In genomic region chr12:111275150-111275841, GRCm38 (mm10) we compare ENCODE assay signal across 8 mouse cellular contexts. TPM values are rescaled to one million over a fixed set of nuclear protein-coding genes. Genes with fewer than 3 reads are reported as not detected.
A peak's percentile ranks its signal among the peaks of the same experiment; 100 is the strongest.
DNase-seq lines count a peak whose midpoint lies in the region; ATAC-seq and TF ChIP-seq lines count a peak whose summit lies in the region.

No protein-coding gene starts in this region.

- no peaks in the 10 kb centered on the region for H3K79me2 ChIP-seq in liver, adult 2 months (ENCODE audit: control insufficient read depth, insufficient read depth, low read length)

- H3K27ac ChIP-seq in liver, adult 2 months (replicated peaks; ENCODE audit: insufficient read depth, low read depth, low read length): no peak overlapping the region
- no peak overlapping the region for H3K27ac ChIP-seq in embryonic facial prominence, embryonic 10.5 days (replicated peaks)
- H3K27ac ChIP-seq in hindbrain, embryonic 15.5 days (replicated peaks): no peak overlapping the region
- no peak overlapping the region for H3K27ac ChIP-seq in midbrain, postnatal 0 days (ENCODE audit: low read depth, low read length)

- 3% methylated on average over 58 of the region's 58 CpGs for WGBS in liver, adult 2 months
- WGBS in embryonic facial prominence, embryonic 10.5 days: under 1% methylated on average over 58 of the region's 58 CpGs
- WGBS in hindbrain, embryonic 15.5 days: 3% methylated on average over 58 of the region's 58 CpGs
- 3% methylated on average over 56 of the region's 58 CpGs for WGBS in midbrain, postnatal 0 days

- no peak for TF ChIP-seq POLR2A in liver, adult 2 months (IDR thresholded peaks at IDR 0.05; ENCODE audit: extremely low read depth, insufficient read depth, low read length)

- H3K9me3 ChIP-seq in embryonic facial prominence, embryonic 10.5 days: no peaks in the 10 kb centered on the region; the same call in 1 of the 2 replicates
- no peaks in the 10 kb centered on the region for H3K9me3 ChIP-seq in hindbrain, embryonic 15.5 days
- H3K9me3 ChIP-seq in midbrain, postnatal 0 days (ENCODE audit: low read length): no peaks in the 10 kb centered on the region; the same call in 1 of the 2 replicates

- peaks cover 27% of the 10 kb centered on the region for H3K27me3 ChIP-seq in liver, adult 2 months (ENCODE audit: control insufficient read depth, insufficient read depth, low read length)
- peaks cover 75% of the 10 kb centered on the region for H3K27me3 ChIP-seq in embryonic facial prominence, embryonic 10.5 days (replicated peaks; ENCODE audit: low read depth, poor library complexity, severe bottlenecking)
- peaks cover 67% of the 10 kb centered on the region for H3K27me3 ChIP-seq in hindbrain, embryonic 15.5 days
- peaks cover 57% of the 10 kb centered on the region for H3K27me3 ChIP-seq in midbrain, postnatal 0 days (ENCODE audit: insufficient read depth, low read length)

- no peak for ATAC-seq in hindbrain, embryonic 15.5 days (ENCODE audit: low FRiP score, low read depth)
- ATAC-seq in midbrain, postnatal 0 days (ENCODE audit: low FRiP score): peak; percentile 39; the same call in 1 of the 2 replicates
- no peak for ATAC-seq in erythroblast, adult 5-6 weeks (replicated peaks; ENCODE audit: low FRiP score, poor library complexity, severe bottlenecking)

- H3K4me1 ChIP-seq in liver, adult 2 months (ENCODE audit: control insufficient read depth, insufficient read depth, low read length): peaks cover 19% of the 10 kb centered on the region
- H3K4me1 ChIP-seq in embryonic facial prominence, embryonic 10.5 days: peaks cover 38% of the 10 kb centered on the region
- H3K4me1 ChIP-seq in hindbrain, embryonic 15.5 days (replicated peaks): peaks cover 22% of the 10 kb centered on the region
- peaks cover 9% of the 10 kb centered on the region; the same call in 1 of the 2 replicates for H3K4me1 ChIP-seq in midbrain, postnatal 0 days (ENCODE audit: insufficient read depth, low read length)

- peak overlapping the region; percentile 18; the same call in 1 of the 2 replicates for H3K4me3 ChIP-seq in liver, adult 2 months (ENCODE audit: insufficient read depth, low read depth, low read length)
- peak overlapping the region; percentile 56 for H3K4me3 ChIP-seq in embryonic facial prominence, embryonic 10.5 days
- H3K4me3 ChIP-seq in hindbrain, embryonic 15.5 days: peak overlapping the region; percentile 49
- H3K4me3 ChIP-seq in midbrain, postnatal 0 days (ENCODE audit: low read depth, low read length): peak overlapping the region; percentile 51

- H3K9ac ChIP-seq in liver, adult 2 months (ENCODE audit: low read depth, low read length): 0 out of 2 replicates have a peak overlapping the region, but pooled peaks have one; percentile 15
- H3K9ac ChIP-seq in hindbrain, embryonic 15.5 days: peak overlapping the region; percentile 39
- peak overlapping the region; percentile 68 for H3K9ac ChIP-seq in midbrain, postnatal 0 days (replicated peaks; ENCODE audit: low read length, poor library complexity, severe bottlenecking)

- TF ChIP-seq CTCF in liver, adult 2 months (IDR thresholded peaks at IDR 0.05; ENCODE audit: low read depth, low read length): no peak
- no peak for TF ChIP-seq CTCF in midbrain, postnatal 0 days (IDR thresholded peaks at IDR 0.05)

- H3K4me2 ChIP-seq in hindbrain, embryonic 15.5 days: peak overlapping the region; percentile 87
- peak overlapping the region; percentile 76 for H3K4me2 ChIP-seq in midbrain, postnatal 0 days (ENCODE audit: low read depth, low read length, poor library complexity, severe bottlenecking)

- no peak for DNase-seq in liver, adult 2 months (ENCODE audit: extremely low read depth, low read depth, low spot score)
- DNase-seq in liver (no peak), MN1 (ENCODE audit: low spot score) (no peak)
- peak; percentile 59 for DNase-seq in embryonic facial prominence, embryonic 10.5 days (ENCODE audit: low spot score)
- DNase-seq in midbrain, postnatal 0 days (ENCODE audit: low spot score): no peak
- DNase-seq in spleen, postnatal 36 days (ENCODE audit: low spot score in 2 of 2): no peak

- no peaks in the 10 kb centered on the region for H3K36me3 ChIP-seq in liver, adult 2 months (ENCODE audit: control insufficient read depth, insufficient read depth, low read length)
- no peaks in the 10 kb centered on the region for H3K36me3 ChIP-seq in embryonic facial prominence, embryonic 10.5 days (replicated peaks)
- H3K36me3 ChIP-seq in hindbrain, embryonic 15.5 days: no peaks in the 10 kb centered on the region
- H3K36me3 ChIP-seq in midbrain, postnatal 0 days (ENCODE audit: insufficient read depth, low read length): peaks cover 3% of the 10 kb centered on the region; the same call in 1 of the 2 replicates

RNA-seq across cellular contexts. Expression of gene Amn, which starts 4.4 kb away (rescaled TPM):
- 0.09 and 0.74 TPM in 2 replicates for total RNA-seq in liver, adult 2 months (2014; rRNA removed)
- 0.27 and 0.55 TPM in 2 replicates for polyA plus RNA-seq in liver, adult 2 months (2012; rRNA removed)
- polyA plus RNA-seq in embryonic facial prominence, embryonic 10.5 days (2016; fragmentation: Nextera tagmentation; extraction: Ambion mirVana): 0.16 and 0.25 TPM in 2 replicates
- 30.9 and 32.0 TPM in 2 replicates for polyA plus RNA-seq in hindbrain, embryonic 15.5 days (2015; fragmentation: Nextera tagmentation; extraction: Ambion mirVana)
- 45.2 and 65.8 TPM in 2 replicates for total RNA-seq in midbrain, postnatal 0 days (2014; rRNA removed)
- 82.7 and 101 TPM in 2 replicates for polyA plus RNA-seq in midbrain, postnatal 0 days (2015; fragmentation: Nextera tagmentation; extraction: Ambion mirVana)
- total RNA-seq in erythroblast, adult 5-6 weeks (2015; ENCODE audit: low replicate concordance): not detected in 2 replicates
- not detected in 2 replicates for total RNA-seq in erythroblast, adult 5-6 weeks (2017; ENCODE audit: low replicate concordance)

Comparison
In these comparisons a context has a peak if more than half of its experiments do, and no peak if none do; other contexts are left out.
1. H3K9ac ChIP-seq: peak in every context shown above with its lines; median percentile 68 in midbrain, postnatal 0 days; 39 in hindbrain, embryonic 15.5 days; 15 in liver, adult 2 months.
2. RNA of gene Amn, which starts 4.4 kb away (polyA plus RNA-seq): 82.7 to 101 TPM in midbrain, postnatal 0 days and 30.9 to 32.0 TPM in hindbrain, embryonic 15.5 days; 0.27 to 0.55 TPM in liver, adult 2 months and 0.16 to 0.25 TPM in embryonic facial prominence, embryonic 10.5 days; every median in the first group is over 10 times any median in the second.
3. Peak in every context shown above with its lines, with median percentiles within 50 percentile points of each other: H3K4me3 ChIP-seq.